Mouse (Mus musculus): ENCODE data around the gene Npr1. TPM values are rescaled to one million over a fixed set of nuclear protein-coding genes. Genes with fewer than 3 reads are reported as not detected.

The Npr1 gene
- polyA plus RNA-seq, 1 experiment from 2014 or later, result 3.1 TPM

DNA sequence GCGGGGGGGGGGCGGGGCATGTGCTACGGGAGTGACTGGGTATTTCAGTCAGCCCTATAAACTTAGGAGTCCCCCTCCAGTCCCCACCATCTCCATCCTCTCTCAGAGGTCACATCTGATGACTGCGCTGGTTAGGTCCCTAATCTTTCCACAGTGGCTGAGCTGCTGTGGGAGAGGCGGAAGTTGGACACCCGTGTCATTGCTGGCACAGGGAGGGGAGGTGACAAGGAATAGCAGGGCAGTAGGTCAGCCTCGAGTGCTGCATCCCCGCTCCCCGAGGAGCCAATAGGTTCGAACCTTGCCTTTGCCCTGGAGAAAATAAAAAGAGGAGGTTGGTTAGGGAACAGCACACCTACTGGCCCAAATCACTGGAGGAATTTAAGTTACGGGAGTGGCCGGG lies 14.8 kb downstream of the Npr1 start:
- no peaks in the 10 kb centered on the region for H3K36me3 ChIP-seq
- ATAC-seq (ENCODE audit: low FRiP score), result no peak
- no peak overlapping the region for H3K9ac ChIP-seq (replicated peaks)
- no peak overlapping the region for H3K27ac ChIP-seq (replicated peaks)
- H3K9me3 ChIP-seq (replicated peaks), result no peaks in the 10 kb centered on the region
- H3K4me2 ChIP-seq, result peak overlapping the region; percentile 21; the same call in 1 of the 2 replicates
- H3K4me3 ChIP-seq (replicated peaks), result no peak overlapping the region
- 37% methylated on average over 12 of the region's 12 CpGs for WGBS
- H3K27me3 ChIP-seq (replicated peaks), result no peaks in the 10 kb centered on the region; the same call in 1 of the 2 replicates
- H3K4me1 ChIP-seq, result peaks cover 14% of the 10 kb centered on the region

DNA sequence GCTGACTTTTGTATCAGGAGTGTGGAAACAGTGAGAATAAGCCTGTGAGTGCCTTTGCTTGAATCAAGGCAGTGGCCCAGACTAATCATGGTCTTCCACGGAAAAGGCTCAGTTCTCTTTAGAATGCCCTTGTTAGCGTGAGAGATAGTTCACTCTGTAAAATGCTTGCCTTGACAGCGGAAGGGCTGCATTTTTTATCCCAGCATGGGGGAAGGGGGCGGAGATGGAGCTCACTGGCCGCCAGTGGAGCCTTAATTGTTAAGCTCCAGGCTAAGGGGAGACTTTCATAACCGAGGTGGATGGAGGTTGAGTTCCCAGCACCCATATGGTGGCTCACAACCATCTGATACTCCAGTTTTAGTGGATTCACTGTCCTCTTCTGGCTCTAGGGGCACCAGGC lies 17.0 kb downstream of the Npr1 start:
- H3K27me3 ChIP-seq (replicated peaks), result no peaks in the 10 kb centered on the region; the same call in 1 of the 2 replicates
- H3K4me3 ChIP-seq (replicated peaks), result no peak overlapping the region
- H3K4me2 ChIP-seq, result no peak overlapping the region
- no peak for ATAC-seq (ENCODE audit: low FRiP score)
- no peaks in the 10 kb centered on the region for H3K9me3 ChIP-seq (replicated peaks)
- no peak overlapping the region for H3K27ac ChIP-seq (replicated peaks)
- peaks cover 18% of the 10 kb centered on the region for H3K4me1 ChIP-seq
- H3K9ac ChIP-seq (replicated peaks), result no peak overlapping the region
- WGBS, result 30% methylated on average over 6 of the region's 6 CpGs
- H3K36me3 ChIP-seq, result no peaks in the 10 kb centered on the region

DNA sequence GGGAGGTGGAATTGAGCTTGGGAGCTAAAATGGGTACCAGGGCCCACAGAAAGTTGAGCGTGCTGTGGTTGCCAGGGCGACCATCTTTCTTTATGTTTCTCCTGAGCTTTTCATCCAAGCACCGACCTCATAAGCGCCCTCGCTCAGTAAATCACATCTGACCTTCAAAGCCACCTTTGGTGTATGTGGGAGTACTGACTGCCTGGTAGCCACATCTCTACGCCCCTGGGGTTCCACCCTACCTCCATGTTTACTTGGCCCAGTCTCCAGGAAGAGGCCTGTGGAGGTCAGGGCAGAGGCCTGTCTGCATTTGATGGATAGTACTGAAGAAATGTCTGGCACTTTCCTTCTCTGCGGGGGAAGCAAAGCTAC lies 18.6 kb downstream of the Npr1 start:
- Histone ChIP-seq H3K9me3 (replicated peaks) (no peaks in the 10 kb centered on the region), H3K4me1 (peaks cover 18% of the 10 kb centered on the region), H3K4me2 (peak overlapping the region; percentile 60), H3K9ac (replicated peaks) (no peak overlapping the region), H3K27me3 (replicated peaks) (no peaks in the 10 kb centered on the region; the same call in 1 of the 2 replicates), H3K36me3 (no peaks in the 10 kb centered on the region), H3K27ac (replicated peaks) (peak overlapping the region; percentile 83), H3K4me3 (replicated peaks) (peak overlapping the region; percentile 32)
- 29% methylated on average over 7 of the region's 7 CpGs for WGBS
- peak; percentile 39 for ATAC-seq (ENCODE audit: low FRiP score)

DNA sequence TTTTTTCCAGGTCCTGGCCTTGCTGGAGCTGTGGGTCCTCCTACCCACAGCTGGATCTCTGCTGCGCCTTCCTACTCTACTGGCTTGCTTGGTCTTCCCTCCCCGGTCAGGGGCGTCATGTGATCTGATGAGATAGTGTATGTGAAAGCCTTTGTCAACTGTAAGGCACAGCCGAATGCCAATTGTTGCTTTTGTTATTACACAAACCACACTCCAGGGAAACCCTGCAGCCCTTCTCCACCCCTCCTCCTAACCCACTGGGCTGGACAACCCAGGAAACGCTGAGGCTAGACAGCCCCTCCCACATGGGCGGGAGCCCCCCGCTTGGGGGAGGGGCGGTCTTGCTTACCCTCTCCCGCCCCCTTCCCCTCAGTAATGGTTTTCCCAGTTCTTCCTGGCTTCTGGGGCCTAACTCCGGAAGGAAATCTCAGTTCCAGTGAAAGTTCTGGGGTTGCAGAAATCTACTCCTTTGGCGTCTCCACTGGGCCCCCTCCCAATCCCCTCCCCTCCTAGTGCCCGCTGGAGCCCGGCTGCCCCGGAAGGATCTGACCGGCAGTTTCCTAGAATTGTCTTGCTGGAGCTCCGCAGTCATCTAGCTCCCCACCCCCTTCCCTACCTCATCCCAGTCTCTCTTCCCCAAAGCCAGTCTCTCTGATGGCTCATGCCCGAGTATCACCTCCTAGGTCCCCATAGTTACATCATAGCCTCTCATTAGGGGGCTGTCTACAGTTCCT lies 19.1 kb downstream of the Npr1 start:
- WGBS, result 2% methylated on average over 17 of the region's 17 CpGs
- ATAC-seq (ENCODE audit: low FRiP score), result peak; percentile 94
- no peaks in the 10 kb centered on the region for H3K9me3 ChIP-seq (replicated peaks)
- H3K36me3 ChIP-seq, result no peaks in the 10 kb centered on the region
- H3K4me1 ChIP-seq, result peaks cover 18% of the 10 kb centered on the region
- H3K4me2 ChIP-seq, result peak overlapping the region; percentile 60
- peak overlapping the region; percentile 32 for H3K4me3 ChIP-seq (replicated peaks)
- H3K9ac ChIP-seq (replicated peaks), result peak overlapping the region; percentile 47
- no peaks in the 10 kb centered on the region for H3K27me3 ChIP-seq (replicated peaks)
- peak overlapping the region; percentile 83 for H3K27ac ChIP-seq (replicated peaks)

DNA sequence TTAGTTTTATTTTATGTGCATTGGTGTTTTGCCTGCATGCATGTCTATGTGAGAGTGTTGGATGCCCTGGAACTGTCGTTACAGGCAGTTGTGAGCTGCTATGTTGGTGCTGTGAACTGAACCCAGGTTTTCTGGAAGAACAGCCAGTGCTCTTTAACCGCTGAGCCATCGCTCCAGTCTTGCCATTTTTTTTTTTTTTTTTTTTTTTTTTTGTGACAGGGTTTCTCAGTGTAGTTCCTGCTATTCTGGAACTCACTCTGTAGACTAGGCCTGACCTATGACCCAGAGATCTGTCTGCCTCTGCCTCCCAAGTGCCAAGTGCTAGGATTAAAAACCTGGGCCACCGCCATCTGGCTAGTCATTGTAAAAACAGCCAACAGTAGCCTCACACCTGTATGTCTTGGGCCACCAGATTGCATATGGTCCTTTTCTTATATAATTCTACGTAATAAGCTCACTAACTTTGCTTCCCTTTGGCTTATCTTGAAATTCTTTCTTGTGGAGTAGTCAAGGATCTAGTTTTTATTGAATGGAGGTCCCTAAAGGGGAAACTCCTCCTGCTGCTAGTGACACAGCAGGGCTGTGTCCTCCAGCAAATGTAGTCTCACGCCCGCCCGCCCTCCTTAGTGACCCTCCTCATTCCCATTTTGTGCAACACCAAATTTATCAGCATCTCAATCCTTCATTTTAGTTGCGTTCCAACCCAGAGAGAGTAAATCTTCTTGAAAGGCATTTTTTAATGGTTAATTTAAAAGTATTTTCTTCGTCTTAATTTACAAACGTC lies 20.1 kb downstream of the Npr1 start:
- no peaks in the 10 kb centered on the region for H3K36me3 ChIP-seq
- H3K9ac ChIP-seq (replicated peaks), result no peak overlapping the region
- peak overlapping the region; percentile 83 for H3K27ac ChIP-seq (replicated peaks)
- H3K4me2 ChIP-seq, result peak overlapping the region; percentile 60
- no peaks in the 10 kb centered on the region for H3K9me3 ChIP-seq (replicated peaks)
- H3K4me1 ChIP-seq, result peaks cover 18% of the 10 kb centered on the region
- WGBS, result 65% methylated on average over 11 of the region's 11 CpGs
- H3K4me3 ChIP-seq (replicated peaks), result no peak overlapping the region
- ATAC-seq (ENCODE audit: low FRiP score), result no peak
- no peaks in the 10 kb centered on the region for H3K27me3 ChIP-seq (replicated peaks)

DNA sequence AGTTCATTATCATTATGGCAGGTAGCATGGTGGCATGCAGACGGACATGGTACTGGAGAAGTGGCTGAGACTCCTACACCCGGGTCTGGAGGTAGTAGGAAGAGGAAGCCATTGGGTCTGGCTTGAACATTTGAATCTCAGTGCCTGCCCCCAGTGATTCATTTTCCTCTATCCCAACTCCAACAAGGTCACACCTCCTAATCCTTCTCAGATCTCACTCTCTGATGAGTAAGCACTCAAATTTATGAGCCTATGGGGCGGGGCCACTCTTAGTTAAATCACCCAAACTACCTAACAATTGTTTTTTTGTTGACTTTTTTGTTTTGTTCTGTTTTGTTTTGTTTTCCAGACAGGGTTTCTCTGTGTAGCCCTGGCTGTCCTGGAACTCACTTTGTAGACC lies 21.7 kb downstream of the Npr1 start:
- no peak overlapping the region for H3K27ac ChIP-seq (replicated peaks)
- WGBS, result 87% methylated on average over 3 of the region's 3 CpGs
- ATAC-seq (ENCODE audit: low FRiP score), result no peak
- H3K36me3 ChIP-seq, result no peaks in the 10 kb centered on the region
- no peak overlapping the region for H3K9ac ChIP-seq (replicated peaks)
- no peak overlapping the region for H3K4me2 ChIP-seq
- no peaks in the 10 kb centered on the region for H3K9me3 ChIP-seq (replicated peaks)
- H3K27me3 ChIP-seq (replicated peaks), result no peaks in the 10 kb centered on the region
- H3K4me1 ChIP-seq, result peaks cover 18% of the 10 kb centered on the region
- no peak overlapping the region for H3K4me3 ChIP-seq (replicated peaks)

DNA sequence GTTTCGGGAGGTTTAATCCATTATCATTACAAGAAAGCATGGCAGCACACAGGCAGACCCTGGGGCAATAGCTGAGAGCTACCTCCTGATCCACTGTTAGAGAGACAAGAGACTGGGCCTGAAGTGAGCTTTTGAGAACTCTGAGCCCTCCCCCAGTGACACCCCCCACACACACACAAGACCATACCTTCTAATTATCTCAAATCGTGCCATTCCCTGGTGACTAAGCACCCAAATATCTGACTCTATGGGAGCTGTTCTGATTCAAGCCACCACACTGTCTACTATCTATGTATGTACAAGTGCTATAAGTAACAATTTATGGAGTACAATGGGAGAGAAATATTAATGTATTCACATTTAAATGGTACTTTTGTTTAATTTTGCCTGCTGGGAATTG lies 24.9 kb downstream of the Npr1 start:
- no peak overlapping the region for H3K27ac ChIP-seq (replicated peaks)
- H3K27me3 ChIP-seq (replicated peaks), result no peaks in the 10 kb centered on the region
- no peak overlapping the region for H3K9ac ChIP-seq (replicated peaks)
- no peaks in the 10 kb centered on the region for H3K36me3 ChIP-seq
- 86% methylated on average over 2 of the region's 2 CpGs for WGBS
- H3K4me1 ChIP-seq, result peaks cover 3% of the 10 kb centered on the region
- no peaks in the 10 kb centered on the region for H3K9me3 ChIP-seq (replicated peaks)
- H3K4me3 ChIP-seq (replicated peaks), result no peak overlapping the region
- no peak overlapping the region for H3K4me2 ChIP-seq
- ATAC-seq (ENCODE audit: low FRiP score), result no peak

DNA sequence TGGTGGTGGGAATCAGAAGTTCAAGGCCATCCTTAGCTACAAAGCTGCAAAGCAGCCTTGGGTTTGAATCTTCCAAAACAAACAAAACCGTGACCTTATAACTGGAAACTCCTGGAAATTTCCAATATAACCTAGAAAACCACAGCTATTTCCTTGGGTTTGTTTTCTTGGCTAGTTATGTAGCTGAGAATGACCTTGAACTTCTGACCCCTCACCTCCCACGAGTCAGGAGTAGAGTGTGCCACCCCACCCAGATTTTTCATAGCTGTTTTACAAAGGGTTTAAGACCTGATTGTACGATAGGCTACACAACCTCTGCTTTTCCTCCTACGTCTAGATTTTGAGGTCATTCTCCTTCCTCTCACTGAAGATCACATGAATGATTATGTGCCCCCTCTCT lies 28.5 kb downstream of the Npr1 start:
- Histone ChIP-seq H3K27ac (replicated peaks) (no peak overlapping the region), H3K27me3 (replicated peaks) (no peaks in the 10 kb centered on the region), H3K4me3 (replicated peaks) (no peak overlapping the region), H3K4me2 (no peak overlapping the region), H3K9ac (replicated peaks) (no peak overlapping the region), H3K36me3 (no peaks in the 10 kb centered on the region), H3K4me1 (peaks cover 10% of the 10 kb centered on the region), H3K9me3 (replicated peaks) (no peaks in the 10 kb centered on the region)
- ATAC-seq (ENCODE audit: low FRiP score), result no peak
- 85% methylated on average over 4 of the region's 4 CpGs for WGBS

DNA sequence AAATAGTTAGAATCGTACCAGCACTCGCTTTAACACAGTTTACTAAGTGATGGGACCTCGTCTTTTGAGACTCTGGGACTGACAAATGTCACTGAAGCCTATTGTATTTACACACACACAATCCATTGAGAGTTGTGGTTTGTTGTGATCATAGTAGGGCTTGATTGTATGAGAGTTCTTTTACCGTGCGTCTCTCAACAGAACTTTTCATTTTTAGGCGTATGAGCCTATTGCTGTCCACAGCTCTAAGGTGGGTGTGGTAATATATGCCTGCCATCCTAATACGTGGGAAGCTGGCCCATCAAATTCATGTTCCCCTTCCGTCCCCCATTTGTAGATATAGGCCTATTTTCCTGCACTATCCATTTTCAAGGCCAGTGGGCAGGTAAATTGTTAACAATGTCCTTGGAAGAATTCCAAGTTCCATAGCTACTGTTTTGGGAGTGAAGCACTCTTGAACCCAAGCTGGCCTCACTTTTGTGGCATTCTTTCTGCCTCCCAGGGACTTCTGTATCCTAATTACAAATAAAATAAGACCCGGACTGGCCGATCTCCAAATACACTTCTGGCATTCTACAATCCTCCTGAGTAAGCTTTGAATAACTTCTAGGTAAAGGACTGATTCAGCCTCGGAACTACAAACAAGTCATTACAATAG lies 31.5 kb downstream of the Npr1 start:
- peak overlapping the region; percentile 95 for H3K27ac ChIP-seq (replicated peaks)
- H3K9ac ChIP-seq (replicated peaks), result peak overlapping the region; percentile 56
- H3K9me3 ChIP-seq (replicated peaks), result no peaks in the 10 kb centered on the region
- 58% methylated on average over 11 of the region's 11 CpGs for WGBS
- H3K4me3 ChIP-seq (replicated peaks), result peak overlapping the region; percentile 79
- H3K27me3 ChIP-seq (replicated peaks), result no peaks in the 10 kb centered on the region
- peaks cover 34% of the 10 kb centered on the region for H3K4me1 ChIP-seq
- 0 out of 2 replicates have a peak, but pooled peaks have one; percentile 1 for ATAC-seq (ENCODE audit: low FRiP score)
- H3K4me2 ChIP-seq, result peak overlapping the region; percentile 94
- peaks cover 3% of the 10 kb centered on the region; the same call in 1 of the 2 replicates for H3K36me3 ChIP-seq

DNA sequence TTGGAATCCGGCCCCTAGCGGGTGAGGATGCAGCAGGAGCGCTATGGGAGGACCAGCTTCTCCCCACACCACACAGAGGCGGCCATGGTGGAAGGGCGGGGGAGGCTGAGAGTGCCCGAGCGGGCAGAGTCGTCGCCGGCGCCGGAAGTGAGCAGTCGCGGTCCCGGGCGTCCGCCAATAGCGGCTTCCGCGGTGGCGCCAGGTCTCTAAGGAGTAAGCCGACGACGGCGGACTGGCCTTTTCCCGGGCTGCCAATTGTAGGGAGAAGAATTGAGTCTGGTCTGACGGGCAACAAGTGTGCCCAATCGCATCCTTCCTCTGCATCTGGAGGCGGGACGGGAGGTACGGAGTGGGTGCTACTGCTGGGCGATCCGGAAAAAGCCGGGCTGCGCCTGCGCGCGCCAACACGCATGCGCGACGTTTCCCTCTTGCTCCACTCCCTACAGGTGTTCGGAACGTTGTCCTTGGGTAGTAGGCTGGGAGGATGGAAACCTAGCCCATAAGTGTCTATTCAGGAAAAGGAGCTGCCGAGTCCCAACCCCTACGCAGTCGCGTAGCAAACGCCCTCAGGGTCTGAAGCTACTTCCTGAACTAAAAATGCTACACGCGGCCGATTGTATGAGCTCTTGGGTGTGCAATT lies 32.2 kb downstream of the Npr1 start, which contains the start of gene Ints3:
Ints3 (minus strand) TSS at position 242 of the 640 bp plus-strand sequence.
- H3K9me3 ChIP-seq (replicated peaks), result no peaks in the 10 kb centered on the region
- no peaks in the 10 kb centered on the region for H3K27me3 ChIP-seq (replicated peaks)
- H3K9ac ChIP-seq (replicated peaks), result peak within 1 kb of the TSS; percentile 95
- H3K4me2 ChIP-seq, result peak within 1 kb of the TSS; percentile 94
- peaks cover 3% of the 10 kb centered on the region; the same call in 1 of the 2 replicates for H3K36me3 ChIP-seq
- peaks cover 41% of the 10 kb centered on the region for H3K4me1 ChIP-seq
- H3K27ac ChIP-seq (replicated peaks), result peak within 1 kb of the TSS; percentile 95
- peak within 1 kb of the TSS; percentile 79 for H3K4me3 ChIP-seq (replicated peaks)
- peak; percentile 99 for ATAC-seq (ENCODE audit: low FRiP score)
- WGBS, result under 1% methylated on average over 52 of the region's 52 CpGs

DNA sequence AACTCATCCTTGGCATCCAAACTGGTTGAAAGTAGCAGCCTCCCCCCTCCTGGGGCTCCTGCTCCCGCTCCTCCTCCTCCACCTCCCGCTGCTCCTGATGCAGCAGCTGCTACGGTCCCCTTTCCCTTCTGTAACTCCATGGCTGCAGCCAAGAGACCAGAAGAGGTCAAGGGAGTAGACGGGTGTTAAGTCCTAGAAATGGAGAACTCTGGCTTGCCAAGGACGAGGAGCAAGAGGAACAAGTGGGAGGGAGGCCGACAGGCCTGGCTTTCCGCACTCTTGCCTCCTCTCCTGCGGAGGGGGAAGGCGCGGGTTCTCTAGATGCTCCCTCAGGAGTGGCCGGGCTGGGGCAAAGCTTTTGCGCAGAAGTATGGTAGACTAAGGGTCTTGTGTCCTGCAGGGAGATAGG lies 32.9 kb downstream of the Npr1 start:
- no peaks in the 10 kb centered on the region for H3K9me3 ChIP-seq (replicated peaks)
- peaks cover 44% of the 10 kb centered on the region for H3K4me1 ChIP-seq
- peak overlapping the region; percentile 94 for H3K4me2 ChIP-seq
- peak overlapping the region; percentile 95 for H3K27ac ChIP-seq (replicated peaks)
- peaks cover 3% of the 10 kb centered on the region; the same call in 1 of the 2 replicates for H3K36me3 ChIP-seq
- no peaks in the 10 kb centered on the region for H3K27me3 ChIP-seq (replicated peaks)
- 0% methylated on average over 12 of the region's 12 CpGs for WGBS
- H3K9ac ChIP-seq (replicated peaks), result peak overlapping the region; percentile 95
- H3K4me3 ChIP-seq (replicated peaks), result peak overlapping the region; percentile 79
- ATAC-seq (ENCODE audit: low FRiP score), result peak; percentile 42

All from neural tube, embryonic 15.5 days (tissue).